Mouse (Mus musculus) neural tube, embryonic 13.5 days (tissue): ENCODE measurements around the gene Gm14214. TPM values are rescaled to one million over a fixed set of nuclear protein-coding genes. Genes with fewer than 3 reads are reported as not detected.

Experiments used
- polyA plus RNA-seq: library from polyadenylated mRNA; unstranded; fragments of >200 nt; fragmentation: Nextera tagmentation; extraction: Ambion mirVana; gene quantifications from 2 replicates; pipeline ENCODE4 v1.2.1, GENCODE M21; 2015

Gene Gm14214
- polyA plus RNA-seq, 1 experiment from 2014 or later = not detected

Other genes with a start within 250 kb of the Gm14214 start
- 0.76 and 2.1 TPM in 2 replicates for gene 1700003F12Rik, start 222.9 kb downstream of the Gm14214 start, polyA plus RNA-seq
- 0.33 and 0.59 TPM in 2 replicates for gene Actl10, start 218.3 kb downstream of the Gm14214 start, polyA plus RNA-seq
- 11.5 and 17.4 TPM in 2 replicates for gene Necab3, start 211.1 kb downstream of the Gm14214 start, polyA plus RNA-seq
- 6.0 and 6.3 TPM in 2 replicates for gene E2f1, start 200.1 kb downstream of the Gm14214 start, polyA plus RNA-seq
- 13.6 and 16.1 TPM in 2 replicates for gene Pxmp4, start 166.3 kb downstream of the Gm14214 start, polyA plus RNA-seq
- 1.0 and 2.0 TPM in 2 replicates for gene Zfp341, start 156.7 kb downstream of the Gm14214 start, polyA plus RNA-seq
- 1.0 TPM in 1 of 2 replicates, not detected in the other for gene 4930519P11Rik, start 156.6 kb downstream of the Gm14214 start, polyA plus RNA-seq
- 29.1 and 29.6 TPM in 2 replicates for gene Chmp4b, start 118.3 kb downstream of the Gm14214 start, polyA plus RNA-seq
- 27.0 and 28.3 TPM in 2 replicates for gene Raly, start 21.1 kb upstream of the Gm14214 start, polyA plus RNA-seq
- gene a, start 21.4 kb upstream of the Gm14214 start, polyA plus RNA-seq = 1.6 TPM in 1 of 2 replicates, not detected in the other
- gene Eif2s2, start 122.9 kb upstream of the Gm14214 start, polyA plus RNA-seq = 72.3 and 77.2 TPM in 2 replicates
- gene Gm14226, start 248.2 kb upstream of the Gm14214 start, polyA plus RNA-seq = 0.29 and 0.36 TPM in 2 replicates